Mouse (Mus musculus) lung, embryonic 15.5 days (tissue): ENCODE measurements around the gene Dnajb14. TPM values are rescaled to one million over a fixed set of nuclear protein-coding genes. Genes with fewer than 3 reads are reported as not detected.
"Not testable (repeated sequence)": the region's sequence is repeated elsewhere in the genome, so short reads cannot be mapped to it uniquely, and the experiment has no call there.

Experiments
- ATAC-seq: fragments of 200-750 bp; cut with Nextera tagmentation; 2 replicates; pipeline ENCODE4 v1.8.0; 2017; ENCODE audit warnings: moderate number of reproducible peaks, borderline replicate concordance; ENCODE audit not compliant: low FRiP score, low TSS enrichment; ENCODE audit errors: extremely low read depth
- H3K27ac ChIP-seq: fragments of 300-500 bp; sonication (generic); 2 replicates; pipeline ENCODE4 v1.5.1; 2015; ENCODE audit warnings: moderate library complexity, mild to moderate bottlenecking, inconsistent platforms
- H3K27me3 ChIP-seq: fragments of 300-500 bp; sonication (generic); 2 replicates; pipeline ENCODE4 v1.6.1; 2015; ENCODE audit warnings: inconsistent platforms
- H3K36me3 ChIP-seq: fragments of 300-500 bp; sonication (generic); 2 replicates; pipeline ENCODE4 v1.6.1; 2015; ENCODE audit warnings: inconsistent platforms
- H3K4me1 ChIP-seq: fragments of 300-500 bp; sonication (generic); 2 replicates; pipeline ENCODE4 v1.6.1; 2015; ENCODE audit warnings: inconsistent platforms
- H3K4me2 ChIP-seq: fragments of 300-500 bp; sonication (generic); 2 replicates; pipeline ENCODE4 v1.6.1; 2015; ENCODE audit warnings: inconsistent platforms, mild to moderate bottlenecking, moderate library complexity
- H3K4me3 ChIP-seq: fragments of 300-500 bp; sonication (generic); 2 replicates; pipeline ENCODE4 v1.5.1; 2015; ENCODE audit warnings: mild to moderate bottlenecking, inconsistent platforms
- H3K9ac ChIP-seq: fragments of 300-500 bp; sonication (generic); 2 replicates; pipeline ENCODE4 v1.6.1; 2015; ENCODE audit warnings: inconsistent platforms
- H3K9me3 ChIP-seq: fragments of 300-500 bp; sonication (generic); 2 replicates; pipeline ENCODE4 v1.6.1; 2016; ENCODE audit warnings: inconsistent platforms
- WGBS: fragments of 180-500 bp; shearing (Covaris S2); methylation state at CpG from one replicate; pipeline ENCODE4 v1.1.7; 2015; 5-methylcytosine and 5-hydroxymethylcytosine counted together
- polyA plus RNA-seq: library from polyadenylated mRNA; unstranded; fragments of >200 nt; fragmentation: Nextera tagmentation; extraction: Ambion mirVana; gene quantifications from 2 replicates; pipeline ENCODE4 v1.2.1, GENCODE M21; 2015

Dnajb14 gene
- polyA plus RNA-seq, 1 experiment from 2014 or later = 10.3 TPM

DNA sequence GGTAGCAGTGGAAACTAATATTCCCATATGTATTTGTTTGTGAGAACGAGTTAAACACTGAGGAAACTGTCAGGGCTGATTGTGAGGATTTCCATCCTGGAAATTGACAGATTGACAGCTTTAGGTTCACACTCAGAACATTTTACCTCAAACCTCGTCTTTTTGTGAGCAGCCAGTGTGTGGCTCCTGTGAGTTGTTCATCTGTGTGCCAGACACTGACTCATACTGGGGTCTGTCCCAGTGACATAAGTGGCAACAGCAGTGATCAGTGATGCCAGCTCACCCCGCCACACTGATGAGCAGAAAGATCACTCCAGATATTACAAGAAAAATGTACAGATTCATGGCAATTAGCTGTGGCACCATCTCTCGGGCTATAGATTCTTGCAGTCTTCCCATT, 92.0 kb downstream of the Dnajb14 start:
- Histone ChIP-seq H3K4me1 (peaks cover 8% of the 10 kb centered on the region; the same call in 1 of the 2 replicates), H3K27ac (no peak overlapping the region)

DNA sequence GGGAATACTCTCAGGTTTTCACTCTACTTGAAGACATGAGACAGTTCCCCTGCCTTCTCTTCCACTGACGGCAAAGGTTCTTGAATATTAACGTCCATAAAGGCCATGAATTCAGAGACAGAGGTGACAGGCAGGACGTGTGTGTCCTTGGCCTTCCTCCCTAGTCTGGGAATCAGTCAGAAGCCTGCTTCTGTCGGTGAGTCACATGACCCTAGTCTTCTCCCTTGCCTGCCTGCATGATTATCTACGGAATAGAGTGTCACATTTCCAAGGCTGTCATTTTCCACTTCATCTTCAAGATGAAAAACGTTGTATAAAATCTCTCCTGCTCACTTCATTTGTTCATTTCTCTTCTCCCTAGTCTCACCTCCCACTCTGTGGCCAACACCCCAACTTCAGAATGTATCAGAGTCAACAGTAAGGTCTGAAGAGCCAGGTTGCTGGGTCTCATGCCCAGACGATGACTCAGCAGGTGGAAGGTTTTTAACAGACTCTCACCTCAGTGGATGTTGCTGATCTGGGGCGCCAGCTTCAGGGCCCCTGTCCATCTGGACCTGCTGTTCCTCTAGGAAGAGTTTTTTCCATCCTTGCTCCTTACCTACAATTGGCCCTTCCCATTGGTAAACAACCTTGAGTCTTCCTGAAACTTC, 94.4 kb downstream of the Dnajb14 start:
- Histone ChIP-seq H3K27ac (no peak overlapping the region), H3K4me3 (no peak overlapping the region), H3K36me3 (no peaks in the 10 kb centered on the region), H3K4me1 (no peaks in the 10 kb centered on the region), H3K27me3 (no peaks in the 10 kb centered on the region), H3K4me2 (no peak overlapping the region), H3K9me3 (no peaks in the 10 kb centered on the region), H3K9ac (no peak overlapping the region)
- 27% methylated on average over 8 of the region's 8 CpGs for WGBS
- peak; percentile 65; the same call in 1 of the 2 replicates for ATAC-seq

More for the DNA sequence above, 92.0 kb downstream of the Dnajb14 start:
- H3K4me3 ChIP-seq = no peak overlapping the region
- no peak overlapping the region for H3K4me2 ChIP-seq
- no peak for ATAC-seq
- H3K9ac ChIP-seq = no peak overlapping the region
- no peaks in the 10 kb centered on the region for H3K27me3 ChIP-seq
- no peaks in the 10 kb centered on the region for H3K36me3 ChIP-seq
- 63% methylated on average over 4 of the region's 4 CpGs for WGBS
- no peaks in the 10 kb centered on the region for H3K9me3 ChIP-seq

DNA sequence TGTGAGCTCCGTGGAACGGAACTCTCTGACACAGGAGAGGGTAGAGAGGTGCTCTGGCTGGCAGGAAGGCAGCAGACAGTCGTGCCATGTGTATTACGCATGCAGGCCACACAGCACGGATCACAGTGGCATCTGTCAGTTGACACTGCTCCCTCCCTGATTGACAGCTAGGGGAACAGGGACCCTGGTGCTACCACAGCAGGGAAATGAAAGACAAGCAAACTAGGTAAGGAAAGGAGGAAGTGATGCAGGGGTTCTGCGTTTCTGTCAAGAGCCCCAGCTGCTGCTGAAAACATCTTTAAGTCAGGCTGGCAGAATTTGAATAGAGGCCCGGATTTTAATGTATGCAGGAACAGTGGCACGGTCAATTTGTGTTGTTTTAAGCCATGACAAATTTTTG, 96.0 kb downstream of the Dnajb14 start:
- WGBS = 72% methylated on average over 8 of the region's 8 CpGs
- H3K36me3 ChIP-seq = no peaks in the 10 kb centered on the region
- no peak overlapping the region for H3K27ac ChIP-seq

DNA sequence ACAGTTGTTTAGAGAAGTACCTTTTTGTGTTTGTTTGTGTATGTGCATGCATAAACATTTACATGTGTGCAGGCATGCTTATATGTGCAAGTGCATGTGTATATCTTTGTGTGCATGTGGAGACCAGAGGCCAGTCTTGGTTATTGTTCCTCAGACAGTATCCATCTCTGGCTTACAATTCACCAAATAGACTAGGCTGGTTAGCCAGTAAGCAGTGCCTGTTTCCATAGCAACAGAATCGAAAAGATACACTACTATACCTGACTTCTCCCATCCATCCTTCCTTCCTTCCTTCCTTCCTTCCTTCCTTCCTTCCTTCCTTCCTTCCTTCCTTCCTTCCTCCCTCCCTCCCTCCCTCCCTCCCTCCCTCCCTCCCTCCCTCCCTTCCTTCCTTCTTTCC, 96.5 kb downstream of the Dnajb14 start:
- H3K4me3 ChIP-seq, H3K4me1 ChIP-seq, H3K4me2 ChIP-seq, H3K9me3 ChIP-seq, H3K27ac ChIP-seq, H3K9ac ChIP-seq, H3K36me3 ChIP-seq, H3K27me3 ChIP-seq, ATAC-seq: not testable (repeated sequence)
- WGBS = 61% methylated on average over 1 of the region's 1 CpGs

More for the DNA sequence above, 96.0 kb downstream of the Dnajb14 start:
- Histone ChIP-seq H3K27me3 (no peaks in the 10 kb centered on the region), H3K9me3 (no peaks in the 10 kb centered on the region), H3K4me3 (no peak overlapping the region), H3K4me2 (no peak overlapping the region), H3K9ac (no peak overlapping the region), H3K4me1 (no peaks in the 10 kb centered on the region)
- ATAC-seq = no peak

Other genes starting within 250 kb of the Dnajb14 start
- gene Ddit4l, start 246.1 kb upstream of the Dnajb14 start, polyA plus RNA-seq = 9.9 and 10.6 TPM in 2 replicates
- not detected in 2 replicates for gene Gm21962, start 196.2 kb upstream of the Dnajb14 start, polyA plus RNA-seq
- gene H2afz, start 3.2 kb upstream of the Dnajb14 start, polyA plus RNA-seq = 2,195 and 2,315 TPM in 2 replicates
- gene Lamtor3, start 50.8 kb downstream of the Dnajb14 start, polyA plus RNA-seq = 104 and 110 TPM in 2 replicates
- 6.3 and 7.3 TPM in 2 replicates for gene Dapp1, start 113.9 kb downstream of the Dnajb14 start, polyA plus RNA-seq
- 0.48 and 0.64 TPM in 2 replicates for gene 1110002E22Rik, start 197.4 kb downstream of the Dnajb14 start, polyA plus RNA-seq
- gene Gm5105, start 199.7 kb downstream of the Dnajb14 start, polyA plus RNA-seq = 0.13 and 0.15 TPM in 2 replicates